Mouse (Mus musculus) adrenal gland, adult (tissue): Measurements from ENCODE around the gene Grk5.
A peak's percentile ranks its signal among the peaks of the same experiment; 100 is the strongest.
"Not testable (repeated sequence)": the region's sequence is repeated elsewhere in the genome, so short reads cannot be mapped to it uniquely, and the experiment has no call there.

Source experiments
- DNase-seq, 2 experiments: peaks; one replicate each; pipeline ENCODE4 v3.0.0; 2022 to 2023; ENCODE audit warnings: low spot score in 1 of 2; ENCODE audit not compliant: inconsistent age in 2 of 2

Gene Grk5

DNA sequence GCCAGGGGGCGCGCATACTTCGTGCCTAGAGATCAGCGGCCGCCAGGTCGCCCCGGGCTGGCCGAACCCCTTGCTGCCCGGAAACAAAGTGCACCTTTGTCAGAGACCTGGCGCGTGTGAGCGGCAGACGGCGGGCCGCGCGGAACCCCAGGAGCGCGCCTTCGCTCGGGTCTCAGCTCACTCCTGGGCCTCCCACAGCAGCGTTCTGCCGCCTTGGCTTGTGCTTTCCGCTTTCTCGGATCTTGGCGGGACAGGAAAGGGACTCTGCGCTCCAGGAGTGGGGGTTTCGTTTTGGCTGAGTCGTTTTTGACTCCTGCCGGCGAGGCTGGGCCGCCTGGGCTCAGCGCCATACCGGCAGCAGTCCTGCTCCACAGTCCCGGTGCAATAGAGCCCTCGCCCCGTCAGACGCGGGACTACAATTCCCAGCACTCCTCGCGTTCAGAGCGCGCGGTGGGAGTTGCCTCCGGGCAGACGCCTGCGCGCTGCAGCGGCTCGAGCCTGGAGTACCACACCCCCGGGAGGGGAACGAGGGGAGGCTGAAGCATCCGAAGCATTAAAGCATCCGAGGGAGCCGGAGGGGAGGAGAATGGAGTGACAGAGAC lies at the start of gene Grk5:
Grk5 (plus strand) TSS at position 36 of the 602 bp plus-strand sequence.
- DNase-seq = peak; percentile 97 to 98

DNA sequence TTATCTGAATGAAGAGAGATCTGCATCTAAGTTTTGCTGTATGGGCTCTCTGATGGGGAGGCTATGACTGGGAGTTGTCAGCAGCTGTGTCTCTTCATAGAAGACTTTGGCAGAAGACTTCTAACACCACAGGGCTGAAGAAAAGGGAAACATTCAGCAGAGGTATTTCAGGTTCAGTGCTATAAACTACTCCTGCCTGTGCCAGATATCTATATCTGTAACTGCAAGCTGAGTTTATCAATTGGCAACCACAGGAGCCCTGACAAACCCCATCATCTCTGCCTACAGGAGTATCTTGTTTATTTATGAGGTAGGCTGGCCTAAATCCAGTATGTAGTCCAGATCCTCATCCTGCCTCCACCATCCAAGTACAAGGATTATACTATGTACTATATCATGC lies 46.2 kb upstream of the Grk5 start:
- DNase-seq = no peak

DNA sequence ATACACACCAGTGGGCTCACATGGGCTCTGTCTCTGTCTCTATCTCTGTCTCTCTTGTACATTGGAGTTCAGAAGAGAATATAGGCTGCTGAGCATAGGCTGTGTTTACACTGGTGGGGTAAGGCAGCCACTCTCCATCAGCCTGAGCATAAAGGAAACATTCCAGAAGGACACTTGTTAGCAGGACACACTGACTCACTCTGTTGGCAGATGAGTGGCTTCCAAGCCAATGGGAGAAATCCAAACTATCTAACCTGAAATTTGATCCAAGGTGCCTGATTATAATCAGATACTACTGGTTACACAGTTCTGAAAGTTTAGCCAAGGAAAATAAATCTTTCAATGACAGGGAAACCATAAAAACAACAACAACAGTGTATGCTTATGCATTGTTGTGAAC lies 43.8 kb upstream of the Grk5 start:
- peak; percentile 22 to 63 for DNase-seq

DNA sequence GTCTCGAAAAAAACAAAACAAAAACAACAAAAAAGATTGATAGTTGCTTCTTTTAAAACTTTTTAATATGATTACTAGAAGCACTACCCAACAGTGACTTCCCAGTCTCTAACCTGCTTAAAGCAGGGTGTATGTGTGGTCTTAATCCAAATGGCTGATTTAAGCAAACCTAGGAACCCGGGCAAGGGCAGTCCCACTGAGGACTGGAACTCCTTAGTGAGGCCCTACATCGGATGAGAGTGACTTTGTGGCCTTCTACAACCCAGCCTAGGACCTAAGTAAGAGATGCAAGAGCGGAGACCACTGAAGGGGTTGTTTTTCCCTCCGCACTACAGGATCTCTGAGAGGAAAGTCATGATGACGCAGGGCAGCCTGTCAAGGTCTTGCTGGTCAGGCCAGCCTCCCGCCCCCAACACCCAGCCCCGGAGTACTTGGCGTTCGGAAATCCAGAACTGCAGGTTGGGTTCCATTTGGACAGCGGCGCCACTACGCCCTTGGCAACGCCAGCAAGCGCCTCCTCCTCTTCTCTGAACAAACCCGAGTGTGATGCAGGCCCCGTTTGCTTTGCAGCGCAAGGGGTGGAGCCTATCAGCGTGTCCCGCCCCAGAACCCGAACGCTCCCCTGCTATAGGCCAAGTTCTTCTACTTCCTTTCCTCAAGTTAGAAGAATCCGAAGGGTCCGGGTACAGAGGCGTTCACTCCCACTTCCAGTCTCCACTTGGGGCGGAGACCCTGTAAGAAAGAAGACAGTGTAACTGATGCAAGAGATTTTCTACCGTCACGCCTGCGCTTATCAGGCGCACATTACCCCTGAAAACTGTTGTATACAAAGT lies 28.5 kb upstream of the Grk5 start, which contains the start of gene Sfxn4:
Sfxn4 (minus strand) TSS at position 612 of the 833 bp plus-strand sequence.
- DNase-seq = peak; percentile 97 to 98

DNA sequence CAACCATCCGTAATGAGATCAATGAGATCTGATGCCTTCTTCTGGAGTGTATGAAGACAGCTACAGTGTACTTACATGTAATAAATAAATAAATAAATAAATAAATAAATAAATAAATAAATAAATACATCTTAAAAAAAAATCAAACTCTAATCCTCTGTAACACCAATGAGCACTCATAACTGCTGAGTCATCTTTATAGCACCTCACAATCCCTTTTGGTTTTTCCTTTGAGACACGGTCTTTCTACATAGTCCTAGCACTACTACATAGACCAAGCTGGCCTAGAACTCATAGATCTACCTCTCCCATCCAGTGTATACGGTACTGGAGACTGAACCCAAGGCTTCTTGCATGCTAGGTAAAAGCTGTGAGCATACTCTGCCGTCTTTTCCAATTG lies 23.4 kb upstream of the Grk5 start:
- DNase-seq = not testable (repeated sequence)

DNA sequence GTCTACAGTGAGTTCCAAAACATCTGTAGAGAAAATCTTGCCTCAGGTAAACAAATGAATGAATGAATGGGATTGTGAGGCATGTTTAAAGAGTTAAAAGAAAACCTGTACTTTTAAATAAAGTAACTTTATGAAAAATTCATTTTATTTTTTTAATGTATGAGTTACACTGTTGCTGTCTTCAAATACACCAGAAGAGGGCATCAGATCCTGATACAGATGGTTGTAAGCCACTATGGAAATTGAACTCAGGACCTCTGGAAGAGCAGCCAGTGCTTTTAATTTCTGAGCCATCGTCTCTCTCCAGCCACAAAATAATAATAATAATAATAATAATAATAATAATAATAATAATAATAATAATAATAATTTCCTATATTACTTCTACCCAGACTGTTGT lies 19.1 kb upstream of the Grk5 start:
- DNase-seq = no peak

DNA sequence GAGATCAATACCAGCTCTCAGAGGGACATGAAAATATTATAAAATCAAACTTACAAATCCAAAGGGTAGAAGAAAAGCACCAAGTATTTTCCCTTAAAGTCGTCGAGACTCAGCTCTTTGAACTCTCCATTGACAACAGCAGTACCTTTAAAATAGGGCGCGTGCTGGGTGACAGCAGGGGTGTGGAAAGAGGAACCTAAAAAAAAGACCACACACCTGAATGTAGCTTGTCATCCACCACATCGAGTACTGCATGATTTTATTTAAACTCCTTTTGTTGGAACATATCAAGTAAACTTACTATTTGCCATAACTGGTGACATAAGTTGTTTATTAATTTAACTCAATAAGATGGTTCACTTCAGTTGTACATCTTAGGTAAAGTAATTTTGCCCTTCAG lies 18.2 kb upstream of the Grk5 start:
- DNase-seq = peak in 1 of 2 experiments; percentile 23

DNA sequence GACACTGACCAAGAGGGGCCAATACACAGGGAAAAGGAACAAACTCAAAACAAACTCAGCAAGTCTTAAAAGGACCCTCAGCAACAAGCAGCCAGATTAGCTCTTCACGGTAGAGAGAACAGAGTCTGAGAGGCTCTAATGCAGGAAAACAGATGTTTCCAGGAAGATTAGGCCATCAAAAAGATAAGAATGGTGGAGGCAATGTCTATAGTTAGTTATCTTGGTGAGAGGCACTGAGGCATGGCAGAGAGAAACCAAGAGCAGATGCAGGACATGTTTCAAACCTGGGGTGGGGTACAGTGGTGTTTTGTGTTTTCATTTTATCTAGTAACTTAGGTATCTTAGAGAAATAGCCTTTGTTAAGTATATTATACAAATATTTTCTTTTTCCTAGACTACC lies 17.3 kb upstream of the Grk5 start:
- no peak for DNase-seq

DNA sequence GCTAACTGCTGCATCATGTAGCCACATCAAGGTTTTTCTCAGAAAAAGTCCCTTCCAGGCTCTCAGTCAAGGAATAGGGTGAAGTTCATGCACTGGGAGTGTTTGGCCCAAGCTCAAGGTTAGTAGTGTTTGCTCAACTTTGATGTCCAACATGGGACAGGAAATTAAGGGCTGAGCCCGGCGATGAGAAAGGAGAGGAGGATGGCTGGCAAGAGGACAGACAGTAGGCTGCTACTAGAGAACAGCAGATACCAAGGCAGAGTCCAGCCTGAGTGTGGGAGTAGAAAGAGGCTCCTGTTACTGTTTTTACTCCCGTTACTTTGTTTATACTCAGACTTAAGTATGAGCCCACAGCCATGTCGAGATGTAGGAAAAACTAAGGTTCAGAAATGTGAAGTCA lies 16.0 kb upstream of the Grk5 start:
- peak; percentile 87 to 95 for DNase-seq

DNA sequence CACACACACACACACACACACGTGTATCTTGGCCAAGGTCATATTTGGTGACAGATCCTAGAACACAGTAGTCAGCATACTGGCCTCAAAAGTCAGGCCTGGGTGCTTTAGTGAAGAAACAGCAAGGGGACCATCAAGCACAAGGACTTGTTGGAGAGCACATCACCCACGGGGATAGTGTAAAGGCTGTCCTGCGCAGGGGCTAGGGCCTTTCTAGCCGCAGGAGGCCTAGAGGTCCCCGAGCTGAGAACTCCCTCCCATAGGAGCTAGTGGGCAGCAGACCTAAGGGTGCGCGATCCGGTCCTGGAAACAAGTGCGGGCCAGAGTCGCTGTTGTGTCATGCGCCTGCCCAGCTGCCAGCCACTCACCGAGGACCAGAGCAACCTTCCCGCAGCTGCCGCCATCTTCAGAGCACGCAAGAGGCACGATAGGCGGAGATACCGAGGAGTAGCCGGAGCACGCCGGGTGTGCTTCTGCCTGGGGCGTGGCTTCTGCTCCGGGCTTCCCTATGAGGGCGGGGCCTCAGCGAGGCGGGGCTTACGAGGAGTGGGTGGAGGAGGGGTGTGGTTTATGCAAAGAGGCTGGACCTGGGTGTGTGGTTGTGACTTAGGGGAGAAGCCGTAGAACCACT lies 15.4 kb upstream of the Grk5 start, which contains the start of gene Prdx3:
Prdx3 (minus strand) TSS at position 493 of the 631 bp plus-strand sequence.
- peak; percentile 98 to 99 for DNase-seq

DNA sequence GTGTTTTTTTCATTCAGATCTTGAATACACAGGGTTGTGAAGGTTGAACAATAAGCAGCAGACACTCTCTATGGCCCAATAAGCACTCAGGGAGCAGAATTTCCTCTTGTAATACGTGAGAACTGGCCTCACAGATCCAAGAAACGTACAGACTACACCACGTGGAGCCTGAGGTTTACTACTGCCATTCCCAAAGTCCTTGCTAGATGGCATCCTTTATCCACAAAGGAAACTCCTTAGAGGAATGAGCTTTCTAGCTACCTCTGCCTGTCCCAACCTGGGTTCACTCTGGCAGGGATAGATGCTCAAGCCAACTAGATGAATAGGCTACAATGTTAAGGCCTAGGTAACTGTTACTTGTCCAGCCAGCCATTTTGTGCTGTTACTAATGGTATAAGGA lies 6.4 kb upstream of the Grk5 start:
- DNase-seq = peak; percentile 44 to 84

DNA sequence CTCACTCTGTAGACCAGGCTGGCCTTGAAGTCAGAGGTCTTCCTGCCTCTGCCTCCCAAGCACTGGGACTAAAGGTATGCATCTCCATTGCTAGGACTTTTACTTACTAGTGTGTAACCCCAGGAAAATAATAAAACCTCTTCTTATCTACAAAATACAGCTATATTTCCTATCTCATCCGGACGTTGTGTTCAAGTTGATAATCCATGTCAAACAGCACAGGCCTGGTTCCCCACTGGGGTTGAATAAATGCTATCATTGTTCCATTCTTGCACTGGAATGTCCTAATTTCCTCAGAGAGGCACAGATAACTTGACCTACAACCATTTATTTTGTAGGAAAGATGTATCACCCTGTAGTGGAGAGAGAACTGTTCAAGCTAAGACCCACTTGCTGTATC lies 1.9 kb upstream of the Grk5 start:
- no peak for DNase-seq

DNA sequence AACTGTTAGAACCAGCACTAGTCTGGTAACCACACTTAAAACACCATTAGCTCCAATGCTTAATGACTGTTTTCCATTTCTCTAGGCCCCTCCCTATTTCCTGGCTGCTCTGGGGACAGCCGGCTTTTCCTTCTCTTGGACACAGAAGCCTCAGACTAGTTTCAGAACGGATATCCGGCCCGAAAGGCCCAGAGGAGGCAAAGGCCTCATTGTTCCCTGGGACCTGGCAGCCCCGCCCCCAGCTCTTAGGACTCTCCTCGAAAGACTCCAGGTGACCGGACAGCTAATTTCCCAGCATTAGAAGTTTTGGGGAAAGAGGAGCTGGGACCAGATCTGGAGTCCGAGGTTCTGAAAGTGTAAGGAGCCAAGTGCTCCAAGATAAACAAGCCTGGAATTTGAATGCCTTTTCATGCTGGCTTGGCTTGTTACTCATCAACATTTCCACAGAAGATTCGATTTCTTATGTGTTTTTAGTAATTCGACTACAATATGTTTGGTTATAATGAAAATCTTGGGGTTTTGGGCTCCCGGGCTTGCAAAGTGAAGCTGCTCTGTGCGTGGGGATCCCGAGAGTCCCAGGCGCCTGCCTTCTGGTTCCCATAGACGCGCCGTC lies 342 bp upstream of the Grk5 start:
- peak; percentile 76 to 88 for DNase-seq

DNA sequence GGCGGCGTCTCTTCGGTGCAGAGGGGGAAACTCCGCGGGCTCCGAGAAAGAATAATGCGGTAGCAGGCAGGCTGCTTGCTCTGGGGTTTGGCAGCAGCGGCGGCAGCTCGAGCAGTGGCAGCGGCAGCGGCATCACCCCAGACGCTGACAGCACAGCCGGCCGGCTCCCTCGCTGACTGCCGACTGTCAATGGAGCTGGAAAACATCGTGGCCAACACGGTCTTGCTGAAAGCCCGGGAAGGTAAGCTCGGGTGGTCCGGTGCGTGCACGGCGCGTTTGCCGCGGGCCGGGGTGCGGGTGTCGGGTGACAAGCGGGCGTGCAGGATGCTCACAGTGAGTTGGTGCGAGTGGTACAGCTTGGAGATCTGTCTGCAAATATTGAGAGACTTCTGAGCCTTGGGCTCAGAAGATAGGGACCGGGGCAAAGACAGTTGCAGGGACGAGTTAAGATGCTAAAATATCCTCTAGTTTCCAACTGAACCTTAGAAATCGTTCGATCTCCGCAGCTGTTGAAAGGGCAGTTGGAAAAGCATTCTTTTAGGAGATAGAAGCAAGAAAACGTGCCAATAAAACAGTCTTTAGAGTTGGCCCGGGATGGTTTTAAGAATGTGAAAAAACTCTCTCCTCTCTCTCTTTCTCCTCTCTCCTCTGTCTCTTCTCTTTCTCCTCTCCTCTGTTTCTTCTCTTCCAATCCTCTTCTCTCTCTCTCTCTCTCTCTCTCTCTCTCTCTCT lies 1.0 kb downstream of the Grk5 start:
- peak; percentile 74 to 89 for DNase-seq

DNA sequence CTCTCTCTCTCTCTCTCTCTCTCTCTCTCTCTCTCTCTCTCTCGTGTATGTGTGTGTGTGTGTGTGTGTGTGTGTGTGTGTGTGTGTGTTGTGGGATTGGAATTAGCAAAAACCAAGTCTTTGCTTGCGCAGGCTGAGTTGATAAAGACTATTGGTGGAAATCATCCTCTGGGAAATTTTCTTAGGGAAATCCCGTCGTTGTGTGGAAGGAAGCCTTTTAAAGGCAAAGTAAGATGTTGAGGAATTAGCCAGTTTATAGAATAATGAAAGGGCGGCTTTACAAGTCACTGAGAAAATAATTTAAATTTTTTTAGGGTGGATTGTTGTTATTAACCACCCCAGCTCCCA lies 1.5 kb downstream of the Grk5 start:
- DNase-seq = peak in 1 of 2 experiments; percentile 48

DNA sequence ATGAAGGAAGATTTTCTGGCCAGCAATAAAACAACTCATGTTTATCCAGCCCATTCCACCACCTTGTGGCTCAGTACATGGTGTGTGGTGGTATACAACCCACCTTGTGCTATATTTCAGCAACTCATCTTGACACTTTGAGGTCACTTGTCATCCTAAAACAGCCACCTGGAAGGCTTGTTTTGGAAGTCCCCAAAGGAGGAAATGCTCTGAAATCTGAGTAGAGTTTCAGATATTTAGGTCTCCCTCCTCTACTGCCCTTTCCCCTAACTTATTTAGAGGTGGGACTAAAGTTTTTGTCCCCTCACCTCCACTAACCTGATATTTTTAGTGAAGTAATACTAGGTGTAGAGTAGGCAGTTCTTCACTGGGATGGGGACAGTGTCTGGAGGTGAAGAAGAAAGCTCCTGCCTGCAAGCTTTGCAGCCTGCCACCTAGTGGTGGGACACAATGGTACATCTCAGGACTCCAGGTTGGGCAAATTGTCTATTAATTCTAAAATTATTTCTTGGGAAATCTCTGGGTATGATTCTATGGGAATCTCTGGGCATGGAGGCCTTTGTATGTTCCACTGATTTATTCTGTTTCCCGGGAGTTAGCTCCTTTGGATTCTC lies 2.5 kb downstream of the Grk5 start:
- peak; percentile 63 to 88 for DNase-seq

DNA sequence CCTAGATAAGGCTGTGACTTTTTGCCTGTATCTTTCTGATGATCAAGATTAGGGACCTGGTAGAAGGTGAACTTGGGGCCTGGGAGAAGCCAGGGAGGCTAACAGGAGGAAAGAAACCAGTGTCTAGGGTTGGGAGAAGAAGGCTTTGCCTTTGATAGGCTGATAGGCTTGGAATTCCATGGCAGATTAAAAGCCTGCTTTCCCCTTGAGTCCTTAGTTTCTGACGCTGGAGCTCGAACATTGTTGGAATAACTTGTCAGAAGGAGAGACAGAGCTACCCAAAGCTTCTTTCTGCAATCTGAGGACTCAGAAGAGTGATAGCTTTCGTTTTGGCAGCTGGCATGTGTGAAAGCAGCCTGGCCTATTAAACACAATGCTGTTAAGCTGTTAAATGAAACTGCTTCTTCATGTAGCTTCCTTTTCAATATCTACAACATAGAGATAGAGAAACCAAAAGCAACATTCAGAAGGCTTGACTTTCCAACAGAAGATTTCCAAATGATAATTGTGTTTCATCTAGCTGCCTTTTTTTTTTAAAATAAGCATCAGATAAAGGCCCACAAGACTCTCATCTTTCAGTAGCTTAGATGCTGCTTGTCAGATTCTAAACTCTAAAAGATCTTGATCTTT lies 5.8 kb downstream of the Grk5 start:
- DNase-seq = peak in 1 of 2 experiments; percentile 48

DNA sequence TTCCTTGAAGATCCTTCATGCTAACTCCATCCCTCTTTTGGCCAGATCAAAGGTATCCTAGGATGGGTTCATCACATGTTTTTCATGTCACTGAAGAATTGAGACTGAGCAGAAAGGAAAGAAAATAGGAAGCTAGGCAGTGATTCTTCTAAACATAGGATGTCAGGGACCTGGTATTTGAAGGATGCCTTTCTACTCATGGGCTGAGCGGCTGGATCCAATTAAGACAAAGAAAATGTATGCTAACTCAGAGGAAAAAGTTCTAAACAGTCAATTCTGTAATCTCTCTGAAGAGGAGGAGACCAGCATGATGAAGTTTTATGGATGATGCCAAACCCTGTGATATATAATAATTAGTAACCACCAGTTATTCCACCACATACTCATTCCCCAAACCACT lies 13.6 kb downstream of the Grk5 start:
- DNase-seq = no peak

DNA sequence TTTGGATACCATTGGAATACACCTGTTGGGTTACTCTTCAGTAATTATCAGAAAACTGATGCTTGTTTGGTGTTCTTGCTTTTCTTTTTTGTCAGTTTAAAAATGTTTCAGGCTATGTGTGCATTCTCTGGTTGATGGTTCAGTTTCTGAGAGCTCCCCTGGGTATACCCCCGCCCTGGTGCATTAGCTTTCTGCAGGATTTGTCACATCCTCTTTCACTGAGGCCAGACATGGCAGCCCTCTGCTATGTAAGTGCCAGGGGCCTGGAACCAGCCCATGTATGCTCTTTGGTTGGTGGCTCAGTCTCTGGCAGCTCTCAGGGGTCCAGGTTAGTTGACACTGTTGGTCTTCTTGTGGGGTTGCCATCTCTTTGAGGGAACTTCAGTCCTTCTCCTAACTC lies 14.4 kb downstream of the Grk5 start:
- no peak for DNase-seq

DNA sequence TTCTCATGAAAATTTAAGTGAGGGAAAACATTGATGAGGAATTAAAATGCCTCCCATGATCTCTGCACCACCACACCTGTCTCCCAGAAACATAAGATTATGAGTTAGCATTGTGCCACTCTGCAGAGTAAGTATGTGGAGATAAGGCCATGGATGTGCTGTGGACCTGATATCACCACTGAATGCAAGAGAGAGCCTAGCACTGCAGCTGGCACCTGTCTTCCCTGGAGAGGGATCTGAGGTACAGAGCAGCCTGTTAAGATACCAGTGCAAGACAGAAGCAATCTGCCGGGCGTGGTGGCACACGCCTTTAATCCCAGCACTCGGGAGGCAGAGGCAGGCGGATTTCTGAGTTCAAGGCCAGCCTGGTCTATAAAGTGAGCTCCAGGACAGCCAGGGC lies 15.9 kb downstream of the Grk5 start:
- no peak for DNase-seq
